Mouse (Mus musculus): ENCODE data around the gene Olfr780. TPM values are rescaled to one million over a fixed set of nuclear protein-coding genes. Genes with fewer than 3 reads are reported as not detected.

Gene Olfr780
- not detected for polyA plus RNA-seq (2014; fragmentation: Illumina TruSeq; extraction: RNeasy Lipid Tissue Mini Kit (QIAGEN cat#74804))

GRCm38 (mm10) chr10:129317817-129318216 is at the start of gene Olfr780:
Gene Olfr780, plus strand, starts transcription at chr10:129318117.

GRCm38 (mm10) chr10:129271081-129271535 is 46.8 kb upstream of the Olfr780 start, which contains the start of gene Olfr777:
Gene Olfr777, minus strand, starts transcription at chr10:129271485.

GRCm38 (mm10) chr10:129328554-129328953 is 10.6 kb downstream of the Olfr780 start, which contains the start of gene Olfr781:
Gene Olfr781, plus strand, starts transcription at chr10:129328854.

GRCm38 (mm10) chr10:129348550-129348949 is 30.6 kb downstream of the Olfr780 start, which contains the start of gene Olfr782:
Gene Olfr782, plus strand, starts transcription at chr10:129348850.

Other genes with a start within 250 kb of the Olfr780 start
- not detected for gene Olfr766-ps1, start 249.1 kb upstream of the Olfr780 start, polyA plus RNA-seq (2014; fragmentation: Illumina TruSeq; extraction: RNeasy Lipid Tissue Mini Kit (QIAGEN cat#74804))
- gene Olfr767, start 235.2 kb upstream of the Olfr780 start, polyA plus RNA-seq (2014; fragmentation: Illumina TruSeq; extraction: RNeasy Lipid Tissue Mini Kit (QIAGEN cat#74804)) = not detected
- not detected for gene Olfr768, start 218.7 kb upstream of the Olfr780 start, polyA plus RNA-seq (2014; fragmentation: Illumina TruSeq; extraction: RNeasy Lipid Tissue Mini Kit (QIAGEN cat#74804))
- not detected for gene Olfr769, start 200.3 kb upstream of the Olfr780 start, polyA plus RNA-seq (2014; fragmentation: Illumina TruSeq; extraction: RNeasy Lipid Tissue Mini Kit (QIAGEN cat#74804))
- gene Olfr770, start 179.1 kb upstream of the Olfr780 start, polyA plus RNA-seq (2014; fragmentation: Illumina TruSeq; extraction: RNeasy Lipid Tissue Mini Kit (QIAGEN cat#74804)) = not detected
- gene Olfr771, start 153.4 kb upstream of the Olfr780 start, polyA plus RNA-seq (2014; fragmentation: Illumina TruSeq; extraction: RNeasy Lipid Tissue Mini Kit (QIAGEN cat#74804)) = not detected
- gene Olfr772, start 140.2 kb upstream of the Olfr780 start, polyA plus RNA-seq (2014; fragmentation: Illumina TruSeq; extraction: RNeasy Lipid Tissue Mini Kit (QIAGEN cat#74804)) = not detected
- gene Olfr773, start 130.7 kb upstream of the Olfr780 start, polyA plus RNA-seq (2014; fragmentation: Illumina TruSeq; extraction: RNeasy Lipid Tissue Mini Kit (QIAGEN cat#74804)) = not detected
- gene Olfr774, start 81.9 kb upstream of the Olfr780 start, polyA plus RNA-seq (2014; fragmentation: Illumina TruSeq; extraction: RNeasy Lipid Tissue Mini Kit (QIAGEN cat#74804)) = not detected
- gene Olfr775, start 69.7 kb upstream of the Olfr780 start, polyA plus RNA-seq (2014; fragmentation: Illumina TruSeq; extraction: RNeasy Lipid Tissue Mini Kit (QIAGEN cat#74804)) = not detected
- gene Olfr776, start 59.0 kb upstream of the Olfr780 start, polyA plus RNA-seq (2014; fragmentation: Illumina TruSeq; extraction: RNeasy Lipid Tissue Mini Kit (QIAGEN cat#74804)) = not detected
- not detected for gene Olfr777, start 46.6 kb upstream of the Olfr780 start, polyA plus RNA-seq (2014; fragmentation: Illumina TruSeq; extraction: RNeasy Lipid Tissue Mini Kit (QIAGEN cat#74804))
- not detected for gene Olfr781, start 10.7 kb downstream of the Olfr780 start, polyA plus RNA-seq (2014; fragmentation: Illumina TruSeq; extraction: RNeasy Lipid Tissue Mini Kit (QIAGEN cat#74804))
- gene Olfr782, start 30.7 kb downstream of the Olfr780 start, polyA plus RNA-seq (2014; fragmentation: Illumina TruSeq; extraction: RNeasy Lipid Tissue Mini Kit (QIAGEN cat#74804)) = not detected
- not detected for gene Olfr784, start 66.0 kb downstream of the Olfr780 start, polyA plus RNA-seq (2014; fragmentation: Illumina TruSeq; extraction: RNeasy Lipid Tissue Mini Kit (QIAGEN cat#74804))
- not detected for gene Olfr785, start 87.3 kb downstream of the Olfr780 start, polyA plus RNA-seq (2014; fragmentation: Illumina TruSeq; extraction: RNeasy Lipid Tissue Mini Kit (QIAGEN cat#74804))
- gene Olfr786, start 109.2 kb downstream of the Olfr780 start, polyA plus RNA-seq (2014; fragmentation: Illumina TruSeq; extraction: RNeasy Lipid Tissue Mini Kit (QIAGEN cat#74804)) = not detected
- gene Olfr787, start 143.7 kb downstream of the Olfr780 start, polyA plus RNA-seq (2014; fragmentation: Illumina TruSeq; extraction: RNeasy Lipid Tissue Mini Kit (QIAGEN cat#74804)) = not detected
- gene Olfr788, start 152.9 kb downstream of the Olfr780 start, polyA plus RNA-seq (2014; fragmentation: Illumina TruSeq; extraction: RNeasy Lipid Tissue Mini Kit (QIAGEN cat#74804)) = not detected
- gene Olfr789, start 166.6 kb downstream of the Olfr780 start, polyA plus RNA-seq (2014; fragmentation: Illumina TruSeq; extraction: RNeasy Lipid Tissue Mini Kit (QIAGEN cat#74804)) = not detected
- gene Olfr790, start 180.4 kb downstream of the Olfr780 start, polyA plus RNA-seq (2014; fragmentation: Illumina TruSeq; extraction: RNeasy Lipid Tissue Mini Kit (QIAGEN cat#74804)) = not detected
- gene Olfr791, start 203.7 kb downstream of the Olfr780 start, polyA plus RNA-seq (2014; fragmentation: Illumina TruSeq; extraction: RNeasy Lipid Tissue Mini Kit (QIAGEN cat#74804)) = not detected
- gene Olfr792, start 221.0 kb downstream of the Olfr780 start, polyA plus RNA-seq (2014; fragmentation: Illumina TruSeq; extraction: RNeasy Lipid Tissue Mini Kit (QIAGEN cat#74804)) = 0.20 TPM
- gene Olfr794, start 249.5 kb downstream of the Olfr780 start, polyA plus RNA-seq (2014; fragmentation: Illumina TruSeq; extraction: RNeasy Lipid Tissue Mini Kit (QIAGEN cat#74804)) = not detected

Measured in ovary, adult 10 weeks (tissue).